Mouse (Mus musculus): ENCODE data around the gene Pelo.

The Pelo gene

DNA sequence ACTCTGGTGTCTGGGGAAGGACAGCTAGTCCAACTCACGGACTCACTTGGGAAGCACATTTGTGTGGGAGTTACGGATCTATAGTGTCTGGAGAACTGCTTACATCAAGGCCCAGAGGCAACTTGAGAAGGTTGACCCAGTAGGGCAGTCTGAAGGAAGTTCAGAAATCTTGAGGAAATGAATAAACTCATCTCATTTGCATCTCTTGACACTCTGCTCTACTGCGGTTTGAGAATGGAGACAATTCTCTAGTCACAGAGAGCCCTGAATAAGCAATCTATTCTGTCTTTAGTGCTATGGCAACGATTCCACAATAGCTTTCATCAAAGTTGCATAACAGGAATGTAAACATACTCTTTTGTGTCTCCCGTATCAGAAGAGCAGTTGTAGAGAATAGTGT is 7.0 kb upstream of the Pelo start:
- in situ Hi-C loops (cut with MseI, MboI): no loop called here

DNA sequence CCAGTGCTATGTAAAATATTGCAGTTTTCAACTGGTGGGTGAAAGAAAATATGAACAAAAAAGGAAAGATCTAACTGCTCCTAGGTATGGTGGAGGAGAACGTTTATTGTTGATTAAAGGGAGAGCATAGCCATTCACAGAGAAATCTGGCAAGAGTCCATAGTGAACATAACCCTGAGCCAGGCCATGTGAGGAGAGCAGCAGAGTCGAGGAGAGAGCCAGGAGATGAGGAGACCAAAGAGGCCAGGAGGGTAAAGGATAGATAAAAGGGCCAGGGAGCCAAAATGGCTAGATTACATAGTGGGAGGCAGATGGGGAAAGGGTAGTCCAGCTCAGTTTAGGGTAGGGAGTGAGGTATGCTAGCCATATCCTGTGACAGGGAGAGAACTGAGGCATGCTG is 6.2 kb upstream of the Pelo start:
- in situ Hi-C loops (cut with MseI, MboI): no loop called here

DNA sequence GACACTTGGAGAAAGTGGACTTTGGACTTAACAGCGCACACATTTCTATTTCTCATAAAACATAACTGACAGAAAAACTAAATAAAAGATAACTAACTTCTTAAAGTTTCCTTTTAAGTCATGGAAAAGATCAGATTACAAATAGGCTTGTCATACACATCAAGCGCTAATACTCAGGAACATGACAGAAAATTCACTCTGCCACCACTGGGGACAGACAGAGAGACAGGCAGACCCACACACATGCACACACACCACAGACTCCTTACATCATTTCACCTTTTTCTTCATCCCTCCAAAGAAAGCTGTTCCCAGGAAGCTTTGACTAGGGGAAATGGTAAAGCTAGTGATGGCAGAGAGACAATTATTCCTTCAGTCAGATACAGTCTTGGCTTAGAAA is 5.4 kb upstream of the Pelo start:
- in situ Hi-C loops (cut with MseI, MboI): no loop called here

DNA sequence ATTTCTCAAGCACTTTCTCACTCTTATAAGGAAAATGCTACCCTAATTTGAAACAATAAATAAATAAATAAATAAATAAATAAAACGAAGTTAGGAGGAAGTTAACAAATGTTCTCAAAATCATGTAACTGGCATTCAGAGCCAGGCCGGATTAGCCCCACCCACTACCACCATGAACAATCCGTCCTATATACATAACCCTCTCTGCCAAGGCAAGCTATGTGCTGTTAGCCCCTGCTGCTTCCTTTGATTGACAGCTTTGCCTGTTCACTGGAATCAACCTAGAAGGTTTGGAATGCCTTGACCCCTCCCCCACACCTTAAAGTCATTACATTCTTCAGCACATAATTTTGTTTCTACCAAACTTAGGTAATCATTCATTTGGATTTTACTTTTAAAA is 1.5 kb upstream of the Pelo start:
- in situ Hi-C loops (cut with MseI, MboI): no loop called here

DNA sequence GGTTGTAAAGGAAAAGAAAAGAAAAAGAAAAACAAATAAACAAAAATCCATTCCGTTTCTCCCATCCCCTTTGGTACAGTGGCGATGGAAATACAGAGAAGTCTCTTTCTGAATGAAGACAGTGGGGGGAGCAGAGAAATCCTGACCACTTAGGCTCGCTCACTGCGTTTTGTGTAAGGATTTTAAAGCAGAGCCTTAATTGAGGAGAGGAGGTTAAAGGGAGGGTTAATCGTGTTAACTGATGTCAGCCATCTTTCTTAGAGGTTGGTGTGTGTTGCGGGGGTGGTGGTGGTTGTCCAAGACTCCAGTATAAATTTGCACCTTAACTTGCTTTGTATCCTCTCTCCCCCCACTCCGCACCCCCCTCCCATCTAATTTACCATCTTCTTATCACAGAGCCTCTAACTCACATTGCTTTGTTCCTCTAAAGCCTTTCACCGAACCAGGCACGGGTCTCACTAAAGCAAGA is 1.0 kb upstream of the Pelo start:
- in situ Hi-C loops (cut with MseI, MboI): no loop called here

DNA sequence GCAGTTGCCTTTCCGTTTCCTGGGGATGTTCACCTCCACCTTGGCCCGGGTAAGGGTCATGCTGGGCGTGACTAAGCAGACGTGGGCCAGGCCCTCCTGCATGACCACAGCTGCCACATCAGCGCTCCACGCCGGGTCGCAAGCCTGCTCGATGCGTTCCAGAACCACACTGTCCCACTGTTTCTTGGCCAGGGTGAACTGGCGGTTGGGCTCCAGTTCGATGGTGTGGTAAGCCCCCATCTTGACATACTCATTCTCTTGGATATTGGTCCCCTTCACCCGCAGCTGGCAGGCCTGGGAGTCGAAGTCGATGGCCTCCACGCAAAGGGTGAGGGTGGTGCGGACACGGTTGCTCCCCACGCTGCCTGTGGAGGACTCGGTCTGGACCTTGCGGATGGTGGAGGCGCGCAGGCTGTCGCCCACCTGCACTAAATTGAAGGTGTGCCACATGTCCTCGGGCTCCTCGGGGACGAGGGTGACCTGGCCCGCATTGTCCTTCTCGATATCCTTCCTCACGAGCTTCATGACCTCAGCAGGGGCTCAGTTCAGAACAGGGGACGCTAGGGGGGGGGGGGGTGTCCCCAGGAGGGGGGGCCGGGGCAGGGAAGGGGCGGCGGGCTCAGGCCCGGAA is 476 bp downstream of the Pelo start:
- in situ Hi-C loops (cut with MseI, MboI): no loop called here

DNA sequence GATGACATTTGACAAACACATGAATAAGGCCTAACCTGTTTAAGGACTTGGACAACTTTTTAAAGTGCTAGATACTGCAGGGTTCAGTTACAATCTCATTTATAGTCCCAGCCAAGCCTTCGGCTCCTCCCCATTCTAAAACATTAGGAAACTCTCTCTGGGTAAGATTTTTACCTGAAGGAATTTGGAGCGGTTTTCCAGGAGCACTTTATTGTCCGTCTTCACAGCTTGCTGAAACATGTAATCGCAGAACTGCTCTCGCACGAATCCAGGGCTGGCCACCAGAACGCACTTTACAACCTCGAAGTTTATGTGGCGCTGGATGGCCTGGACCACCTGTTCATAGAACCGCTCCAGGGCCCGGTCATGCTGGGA is 979 bp downstream of the Pelo start:
- in situ Hi-C loops (cut with MseI, MboI): no loop called here

DNA sequence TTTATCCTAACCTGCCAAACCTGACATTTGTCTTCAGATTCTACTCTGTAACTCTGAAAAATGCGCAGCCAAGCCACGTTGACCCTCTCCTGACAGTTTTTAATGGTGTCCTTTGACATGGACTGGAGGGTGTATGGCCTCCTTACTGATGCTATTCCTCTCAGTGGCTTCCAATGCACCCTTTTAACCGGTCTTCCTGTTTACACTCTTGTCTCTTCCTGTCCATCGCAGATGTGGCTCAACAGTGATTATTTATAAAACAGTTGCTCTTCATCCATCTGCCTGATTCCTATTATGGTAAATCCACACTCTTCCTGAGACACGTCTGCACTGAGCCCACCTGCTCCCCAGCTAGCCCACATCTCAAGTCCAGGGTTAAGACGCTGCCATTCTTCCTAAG is 4.0 kb downstream of the Pelo start:
- in situ Hi-C loops (cut with MseI, MboI): no loop called here

DNA sequence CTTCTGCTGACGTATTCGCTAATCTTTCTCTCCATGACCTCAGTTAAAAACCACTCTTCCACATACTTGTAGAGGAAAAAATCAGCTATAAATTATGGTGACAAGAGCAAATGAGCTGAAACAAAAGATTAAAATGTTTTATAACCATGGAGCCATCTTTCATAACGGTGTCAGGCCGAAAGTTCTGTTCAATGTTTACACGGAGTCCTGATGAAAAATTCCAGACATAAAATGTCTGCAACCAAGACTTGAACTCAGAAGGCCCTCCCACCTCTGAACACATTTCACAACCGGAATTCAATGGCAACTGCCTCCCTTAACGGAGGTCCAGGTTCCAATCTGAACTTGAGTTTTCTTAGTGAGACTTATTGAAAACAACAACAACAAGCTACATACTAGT is 7.6 kb downstream of the Pelo start:
- in situ Hi-C loops (cut with MseI, MboI): no loop called here

DNA sequence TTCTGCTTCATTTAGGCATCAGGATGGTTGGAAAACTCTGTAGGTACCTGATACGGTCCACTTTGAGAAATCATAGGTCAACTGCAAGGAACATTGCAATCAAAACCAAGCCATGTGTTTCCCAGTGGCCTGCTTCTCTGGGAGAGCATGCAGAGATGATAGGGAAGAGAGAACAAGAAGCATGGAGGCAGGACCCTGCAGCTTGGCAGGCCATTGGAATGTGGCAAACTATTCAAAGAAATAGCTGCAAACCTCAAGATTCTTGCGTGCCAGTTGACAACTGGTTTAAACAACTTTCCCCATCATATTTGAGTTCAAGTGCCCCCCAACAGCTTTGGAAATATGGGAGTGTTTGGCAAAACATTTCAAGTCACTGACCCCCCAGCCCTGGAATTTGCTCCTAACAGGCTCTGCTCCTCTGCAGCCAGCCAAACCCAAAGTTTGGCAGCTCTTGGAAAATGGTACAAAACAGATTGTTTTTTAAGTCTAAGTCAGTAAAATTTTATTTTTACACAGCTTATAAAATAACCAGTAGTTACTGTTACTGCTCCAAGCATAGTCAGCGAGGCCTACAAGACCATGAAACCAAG is 9.9 kb downstream of the Pelo start:
- in situ Hi-C loops (cut with MseI, MboI): no loop called here

DNA sequence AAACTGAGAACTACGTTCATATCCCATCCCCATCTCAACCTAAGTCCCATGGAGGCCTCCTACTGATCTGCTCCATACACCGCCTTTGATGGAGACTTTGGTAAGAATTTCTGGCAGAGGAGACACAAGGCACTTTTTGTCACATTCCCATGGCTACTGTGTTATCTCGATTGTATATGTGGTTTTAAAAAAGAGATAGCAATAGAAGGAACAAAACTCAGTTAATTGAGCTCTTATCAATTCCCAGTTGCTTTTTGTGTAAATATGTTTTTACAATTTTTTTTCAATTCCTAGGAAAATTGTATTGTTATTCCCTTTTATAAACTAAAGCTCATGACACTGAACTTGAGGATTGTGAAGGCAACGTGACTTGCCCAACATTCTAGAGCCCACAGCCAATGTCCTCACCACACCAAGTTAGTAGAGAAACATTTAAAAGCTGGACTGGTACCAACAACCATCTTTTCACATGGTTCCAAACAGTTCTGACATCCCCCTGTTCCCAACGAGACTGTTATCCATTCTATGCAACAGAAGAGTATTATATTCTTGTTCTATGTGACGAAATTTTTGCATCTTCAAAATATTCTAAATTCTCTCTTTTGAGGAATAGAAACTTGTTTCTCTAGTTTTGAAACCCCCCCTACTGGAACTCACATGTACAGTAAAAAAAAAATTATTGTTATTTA is 10.8 kb downstream of the Pelo start:
- in situ Hi-C loops (cut with MseI, MboI): no loop called here

DNA sequence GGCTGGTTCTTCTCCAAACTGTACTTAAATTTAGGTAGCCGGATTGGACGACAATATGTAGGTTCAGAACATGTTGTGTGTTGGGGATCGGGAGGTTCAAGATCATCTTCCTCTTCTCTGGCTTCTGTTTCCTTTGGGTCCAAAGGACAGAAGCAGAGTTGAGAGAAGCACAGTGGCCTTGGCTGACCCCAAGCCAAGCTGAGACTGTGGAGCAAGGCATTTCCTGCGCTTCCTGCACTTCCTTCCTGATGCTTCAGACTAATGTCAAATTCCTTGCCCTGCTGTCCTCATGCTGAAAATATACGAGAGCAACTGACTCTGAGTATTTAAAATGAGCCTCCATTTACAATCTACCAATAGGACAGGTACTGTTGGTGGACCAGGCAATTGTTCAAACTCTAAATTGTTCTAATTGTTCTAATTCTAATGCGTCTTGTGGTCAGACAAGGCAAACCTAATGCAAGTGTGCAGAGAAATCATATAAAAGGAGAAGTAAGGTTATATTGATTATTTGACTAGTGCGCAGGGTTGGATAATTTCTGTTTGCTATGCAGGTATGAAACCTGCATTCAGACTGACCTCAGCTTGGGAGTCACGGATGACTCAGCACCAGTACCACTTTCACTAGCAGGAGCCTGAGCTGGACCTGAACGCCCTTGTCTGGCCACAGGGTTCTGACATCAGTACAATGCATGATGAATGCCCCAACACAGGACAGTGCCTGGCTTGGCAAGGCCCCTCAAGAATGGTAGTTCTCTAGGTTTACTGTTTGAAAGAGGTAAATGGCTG is 12.4 kb downstream of the Pelo start:
- in situ Hi-C loops (cut with MseI, MboI): no loop called here

DNA sequence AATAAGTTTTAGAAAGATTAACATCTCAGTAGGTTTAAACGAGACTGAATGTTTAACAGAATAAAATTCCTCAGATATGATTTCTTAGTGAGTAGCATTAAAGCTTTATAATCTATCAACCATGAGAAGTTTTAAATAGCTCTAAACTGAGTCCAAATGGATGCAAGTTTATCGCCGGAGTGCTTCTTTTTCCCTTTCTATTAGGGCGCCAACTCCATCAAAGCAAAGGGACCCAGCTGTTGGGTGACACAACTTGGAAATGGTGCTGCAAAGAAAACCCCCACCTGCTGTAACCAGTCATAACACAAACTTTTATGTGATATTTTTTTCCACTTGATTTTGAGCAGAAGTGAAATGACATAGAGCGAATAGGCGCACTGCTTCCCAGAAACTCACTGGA is 17.6 kb downstream of the Pelo start:
- in situ Hi-C loops (cut with MseI, MboI): no loop called here

DNA sequence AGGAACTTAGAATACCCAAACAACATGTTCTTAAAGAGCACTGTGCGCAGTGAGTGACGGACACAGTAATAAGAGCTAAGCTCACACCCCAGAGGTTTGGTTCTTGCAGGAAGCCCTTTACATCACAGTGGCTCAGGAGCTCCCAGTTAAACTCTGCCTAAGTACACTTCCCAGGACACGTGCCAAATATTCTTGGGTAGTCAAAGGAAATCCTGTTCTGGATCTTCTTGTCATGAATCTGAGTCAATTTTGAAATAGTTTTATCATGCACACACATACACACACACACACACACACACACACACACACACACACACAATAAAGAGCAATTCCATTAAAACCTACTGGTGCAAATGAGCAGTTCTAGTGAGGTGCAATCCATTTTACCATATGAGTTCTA is 18.6 kb downstream of the Pelo start:
- in situ Hi-C loops (cut with MseI, MboI): no loop called here

DNA sequence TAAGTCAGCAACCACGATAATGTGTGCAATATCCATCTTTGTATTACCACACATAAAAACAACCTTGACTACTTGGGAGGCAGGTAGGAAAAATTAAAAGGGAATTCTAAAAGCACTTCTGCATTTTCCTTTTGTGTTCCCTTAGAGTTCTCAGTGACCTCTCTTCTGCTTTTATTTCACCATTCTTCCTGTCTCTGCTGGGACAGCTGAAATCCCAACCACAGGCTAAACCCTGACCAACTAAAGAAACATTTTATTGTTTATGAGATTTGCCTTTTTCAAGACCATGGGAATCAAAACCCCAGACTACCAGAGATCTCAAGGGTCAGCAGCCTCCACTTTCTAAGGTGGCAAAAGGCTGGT is 22.0 kb downstream of the Pelo start:
- in situ Hi-C loops (cut with MseI, MboI): no loop called here

DNA sequence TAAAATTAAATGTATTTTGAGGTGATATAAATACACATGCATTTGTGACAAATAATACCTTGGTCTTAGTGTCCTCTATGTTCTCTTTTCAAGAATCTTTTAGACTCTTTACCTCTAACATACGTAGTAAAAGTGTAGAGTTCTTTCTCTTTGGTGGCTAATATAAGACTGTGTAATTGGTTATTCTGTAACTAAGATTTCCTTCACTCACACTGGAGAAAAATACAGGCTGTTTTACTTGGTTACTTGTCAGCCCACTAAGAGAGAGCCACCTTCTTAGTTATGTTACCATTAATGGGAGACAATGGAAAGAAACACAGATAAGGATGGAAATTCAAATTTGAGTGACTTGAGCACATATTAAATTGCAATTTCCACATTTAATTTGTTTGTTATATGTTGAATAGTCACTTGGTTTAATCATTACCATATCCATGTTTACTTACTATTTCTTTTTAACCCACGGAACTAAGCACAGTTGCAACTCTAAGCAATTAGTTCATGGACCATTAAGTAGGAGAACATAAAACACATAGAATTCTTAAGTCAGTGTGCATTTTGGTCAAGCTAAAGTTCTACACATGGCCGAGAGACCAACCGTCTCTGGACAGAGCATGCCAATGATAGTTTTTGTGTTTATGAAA is 22.5 kb downstream of the Pelo start:
- in situ Hi-C loops (cut with MseI, MboI): no loop called here

DNA sequence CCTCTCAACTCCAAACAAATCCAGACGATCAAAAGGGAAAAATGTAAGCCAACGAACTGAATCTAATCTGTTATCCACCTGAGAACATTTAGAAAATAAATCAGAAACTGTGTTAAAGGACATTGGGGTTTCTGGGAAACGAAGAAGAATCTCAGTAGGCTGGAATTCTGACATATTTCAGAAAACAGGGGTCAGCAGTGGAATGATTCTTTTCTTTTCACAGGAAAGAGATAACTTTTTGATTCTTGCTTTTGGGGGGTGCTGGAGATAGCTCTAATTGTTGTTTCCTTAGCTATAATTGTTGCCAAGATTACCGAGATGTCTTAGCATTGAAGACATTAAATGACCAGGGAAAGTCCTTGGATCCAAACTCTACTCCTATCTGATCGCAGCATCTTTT is 32.4 kb downstream of the Pelo start:
- in situ Hi-C loops (cut with MseI, MboI): no loop called here

DNA sequence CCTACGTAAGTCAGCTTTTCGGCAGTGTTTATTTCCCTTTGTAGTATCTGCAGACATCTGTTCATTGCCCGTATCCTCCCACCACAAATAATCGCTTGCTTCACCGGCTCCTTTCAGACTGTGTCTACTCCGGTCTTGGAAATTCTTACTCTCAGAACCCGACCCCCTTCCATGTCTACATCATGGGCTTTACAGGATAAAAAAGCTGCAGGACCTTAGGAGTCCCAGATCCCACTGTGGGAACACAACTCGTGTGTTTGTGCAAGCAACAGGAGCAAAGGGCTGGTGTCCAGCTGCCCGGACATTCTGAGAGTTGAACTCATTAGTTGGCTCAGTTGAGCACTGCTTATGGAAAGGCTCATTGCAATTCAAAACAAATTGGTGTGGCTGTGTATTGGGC is 35.2 kb downstream of the Pelo start:
- in situ Hi-C loops (cut with MseI, MboI): no loop called here

DNA sequence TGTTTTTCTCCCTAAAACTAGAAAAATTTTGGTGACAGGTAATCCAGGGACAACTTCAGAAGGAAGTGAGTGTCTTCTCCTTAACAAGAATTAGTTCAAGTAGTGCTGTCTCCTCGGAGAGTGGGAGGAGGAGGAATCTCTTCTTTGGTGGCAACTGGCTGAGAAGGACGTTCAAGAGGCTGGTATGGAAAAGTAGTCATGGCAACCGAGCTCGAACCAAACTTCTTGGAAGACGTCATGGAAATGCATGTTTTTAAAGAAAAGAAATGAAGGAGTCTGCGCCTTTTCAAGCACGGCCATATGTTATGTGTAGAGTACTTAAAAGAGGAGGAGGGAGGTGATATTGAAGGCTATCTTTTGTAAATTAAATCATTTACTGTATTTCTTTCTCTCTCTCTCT is 37.4 kb downstream of the Pelo start:
- in situ Hi-C loops (cut with MseI, MboI): no loop called here

DNA sequence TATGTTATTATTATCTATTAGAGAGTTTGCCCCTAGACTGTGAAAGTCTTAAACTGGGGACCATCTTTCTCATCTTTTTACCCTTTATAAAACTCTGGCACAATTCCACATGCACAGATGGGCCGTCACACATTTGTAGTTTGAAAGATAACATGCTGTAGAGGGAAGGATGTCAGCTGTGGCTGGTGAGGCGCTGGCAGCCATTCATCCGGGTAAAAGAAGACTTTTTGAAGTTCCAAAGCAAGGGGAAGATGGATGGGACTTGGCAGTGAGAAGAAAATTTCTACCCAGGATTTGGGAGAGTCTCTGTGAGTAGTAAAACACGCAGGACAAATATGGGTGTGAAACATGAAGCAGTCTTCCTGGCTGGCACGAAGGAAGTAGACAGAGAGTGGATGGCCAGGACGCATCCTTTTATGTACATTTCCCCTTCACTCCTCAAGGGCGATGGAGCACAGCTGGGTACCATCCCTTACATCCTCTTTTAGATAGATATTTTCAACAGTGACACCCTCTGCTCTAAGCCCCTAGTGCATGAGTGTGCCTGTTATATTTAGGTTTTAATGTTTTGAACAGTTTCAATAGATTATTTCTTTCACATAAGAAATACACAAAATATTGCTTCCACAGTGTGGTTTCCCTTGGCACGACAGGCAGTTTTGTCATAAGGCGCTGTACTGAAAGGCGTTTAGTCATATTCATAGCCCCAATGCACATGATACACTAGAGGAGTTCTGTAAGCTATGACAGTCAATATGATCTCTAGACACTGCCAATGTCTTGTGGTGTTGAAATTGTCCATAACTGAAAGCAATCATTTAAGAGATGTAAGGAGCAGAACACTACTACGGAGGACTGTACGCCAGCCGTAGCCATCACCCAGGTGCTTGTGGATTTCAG is 39.1 kb downstream of the Pelo start:
- in situ Hi-C loops (cut with MseI, MboI): no loop called here

DNA sequence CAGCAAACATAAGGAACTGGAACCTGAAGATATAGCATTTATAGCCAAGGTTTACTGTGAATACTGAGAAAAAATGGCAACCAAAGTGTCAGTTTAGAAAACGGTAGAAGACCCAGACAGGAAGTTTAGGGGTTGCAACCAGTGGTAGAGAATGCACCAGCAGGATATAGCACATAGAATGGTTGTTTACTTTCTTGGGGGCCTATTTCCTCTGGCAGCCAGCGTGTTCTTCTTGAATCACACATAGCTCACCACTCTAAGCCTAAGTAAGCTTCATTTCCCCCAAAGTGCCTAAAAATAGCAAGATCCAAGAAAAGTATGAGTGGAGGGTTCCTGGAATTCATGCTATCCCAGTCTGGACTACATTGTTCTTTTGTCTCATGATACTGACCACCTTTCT is 47.3 kb downstream of the Pelo start:
- in situ Hi-C loops (cut with MseI, MboI): no loop called here

Measured in mouse trophoblast stem cell (cell line).